ENCODE assay signal across 10 mouse cellular contexts in the genomic region with DNA sequence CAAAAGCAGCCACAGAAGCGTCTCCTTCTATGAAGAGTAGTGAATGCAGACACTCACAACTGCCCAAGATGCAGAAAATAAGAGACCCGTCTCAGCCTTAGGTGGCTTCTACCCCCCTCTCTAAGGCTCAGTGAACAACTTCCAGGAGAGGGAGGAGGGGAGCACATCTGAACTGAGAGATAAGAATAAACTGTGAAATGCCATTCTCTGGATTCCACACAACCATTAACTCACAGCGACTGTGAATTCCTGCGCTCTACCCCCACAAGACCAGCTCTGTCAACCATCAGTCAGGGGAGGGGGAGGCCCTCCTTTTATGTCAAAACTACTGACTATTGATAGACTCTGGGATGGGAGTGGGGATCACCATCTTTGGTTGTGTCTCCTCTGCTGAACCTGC. TPM values are rescaled to one million over a fixed set of nuclear protein-coding genes. Genes with fewer than 3 reads are reported as not detected.
A peak's percentile ranks its signal among the peaks of the same experiment; 100 is the strongest.
DNase-seq lines count a peak whose midpoint lies in the region; ATAC-seq and TF ChIP-seq lines count a peak whose summit lies in the region.
"Had no signal": no experiment of that assay in that cellular context is flagged by ENCODE, and none has a peak within 500 bp of the region (broad histone marks: within the 10 kb centered on the region; RNA-seq: fewer than 3 reads in every experiment).

No protein-coding gene starts in this region.

- peak; percentile 82 for ATAC-seq in heart, embryonic 11.5 days (replicated peaks; ENCODE audit: insufficient number of reproducible peaks, low FRiP score, low TSS enrichment)
- no peak for ATAC-seq in liver, embryonic 12.5 days
- ATAC-seq in liver, postnatal 0 days, result no peak
- ATAC-seq in embryonic facial prominence, embryonic 13.5 days (ENCODE audit: insufficient number of reproducible peaks, insufficient read depth, low FRiP score, low TSS enrichment, low read depth), result no peak
- no peak; the same call in 1 of the 2 replicates for ATAC-seq in midbrain, embryonic 15.5 days (replicated peaks)

- intact Hi-C loops in heart, postnatal 10 days (cut with DNase I), result loop anchor here (5.0 kb wide), 1 partner anchor 55 kb away; no protein-coding TSS in a partner anchor
- intact Hi-C loops in gastrocnemius, postnatal 14 days (cut with DNase I; ENCODE audit: low total_unique reads), result no loop called here

- no peak overlapping the region for H3K4me3 ChIP-seq in heart, embryonic 11.5 days (ENCODE audit: low read depth, low read length)
- H3K4me3 ChIP-seq in liver, embryonic 12.5 days, result no peak overlapping the region
- no peak overlapping the region for H3K4me3 ChIP-seq in liver, postnatal 0 days (ENCODE audit: low read depth, low read length)
- no peak overlapping the region for H3K4me3 ChIP-seq in embryonic facial prominence, embryonic 13.5 days
- H3K4me3 ChIP-seq in midbrain, embryonic 15.5 days, result no peak overlapping the region
- H3K4me3 ChIP-seq: left cerebral cortex, adult 2 months had no signal

- H3K9me3 ChIP-seq in heart, embryonic 11.5 days (replicated peaks; ENCODE audit: control insufficient read depth, low read length), result no peaks in the 10 kb centered on the region
- H3K9me3 ChIP-seq in liver, embryonic 12.5 days (replicated peaks), result no peaks in the 10 kb centered on the region
- H3K9me3 ChIP-seq in liver, postnatal 0 days (ENCODE audit: low read length), result no peaks in the 10 kb centered on the region
- no peaks in the 10 kb centered on the region for H3K9me3 ChIP-seq in embryonic facial prominence, embryonic 13.5 days
- H3K9me3 ChIP-seq in midbrain, embryonic 15.5 days, result no peaks in the 10 kb centered on the region

- H3K4me2 ChIP-seq in heart, embryonic 11.5 days, result peak overlapping the region; percentile 35
- H3K4me2 ChIP-seq in liver, embryonic 12.5 days, result no peak overlapping the region
- no peak overlapping the region for H3K4me2 ChIP-seq in liver, postnatal 0 days (ENCODE audit: low read depth, low read length)
- H3K4me2 ChIP-seq in embryonic facial prominence, embryonic 13.5 days, result no peak overlapping the region
- no peak overlapping the region for H3K4me2 ChIP-seq in midbrain, embryonic 15.5 days

- no peaks in the 10 kb centered on the region for H3K36me3 ChIP-seq in heart, embryonic 11.5 days (ENCODE audit: control insufficient read depth, insufficient read depth, low read length)
- no peaks in the 10 kb centered on the region for H3K36me3 ChIP-seq in liver, embryonic 12.5 days
- H3K36me3 ChIP-seq in liver, postnatal 0 days (replicated peaks; ENCODE audit: insufficient read depth, low read length), result no peaks in the 10 kb centered on the region
- H3K36me3 ChIP-seq in embryonic facial prominence, embryonic 13.5 days, result no peaks in the 10 kb centered on the region
- no peaks in the 10 kb centered on the region for H3K36me3 ChIP-seq in midbrain, embryonic 15.5 days (replicated peaks)

- peaks cover 28% of the 10 kb centered on the region for H3K4me1 ChIP-seq in heart, embryonic 11.5 days (ENCODE audit: control insufficient read depth, insufficient read depth, low read length)
- H3K4me1 ChIP-seq in liver, embryonic 12.5 days, result no peaks in the 10 kb centered on the region
- peaks cover 2% of the 10 kb centered on the region; the same call in 1 of the 2 replicates for H3K4me1 ChIP-seq in liver, postnatal 0 days (ENCODE audit: insufficient read depth)
- peaks cover 40% of the 10 kb centered on the region for H3K4me1 ChIP-seq in embryonic facial prominence, embryonic 13.5 days
- 0 out of 2 replicates have a peak, but pooled peaks cover 5% of the 10 kb centered on the region for H3K4me1 ChIP-seq in midbrain, embryonic 15.5 days

- no peak for TF ChIP-seq EP300 in liver, postnatal 0 days (IDR thresholded peaks at IDR 0.05; ENCODE audit: low read depth)

- DNase-seq in heart, postnatal 10 days, result no peak
- DNase-seq in liver, postnatal 0 days, result no peak
- no peak for DNase-seq in gastrocnemius, postnatal 14 days
- no peak for DNase-seq in right cerebral cortex, adult 2 months (ENCODE audit: low spot score in 2 of 2)

- no peak for TF ChIP-seq CTCF in liver, postnatal 0 days (IDR thresholded peaks at IDR 0.05; ENCODE audit: low read depth)

- no peaks in the 10 kb centered on the region for H3K27me3 ChIP-seq in heart, embryonic 11.5 days (ENCODE audit: control insufficient read depth, insufficient read depth, low read length)
- H3K27me3 ChIP-seq in liver, embryonic 12.5 days (replicated peaks), result no peaks in the 10 kb centered on the region
- no peaks in the 10 kb centered on the region for H3K27me3 ChIP-seq in liver, postnatal 0 days (ENCODE audit: insufficient read depth, low read length)
- H3K27me3 ChIP-seq in embryonic facial prominence, embryonic 13.5 days, result no peaks in the 10 kb centered on the region
- no peaks in the 10 kb centered on the region for H3K27me3 ChIP-seq in midbrain, embryonic 15.5 days (replicated peaks)

- 7% methylated on average over 4 of the region's 4 CpGs for WGBS in heart, embryonic 11.5 days (ENCODE audit: insufficient replicate concordance)
- WGBS in liver, embryonic 12.5 days (ENCODE audit: insufficient replicate concordance), result 20% methylated on average over 4 of the region's 4 CpGs
- 41% methylated on average over 4 of the region's 4 CpGs for WGBS in liver, postnatal 0 days (ENCODE audit: insufficient replicate concordance)
- 27% methylated on average over 4 of the region's 4 CpGs for WGBS in embryonic facial prominence, embryonic 13.5 days
- WGBS in midbrain, embryonic 15.5 days, result 48% methylated on average over 4 of the region's 4 CpGs

- H3K9ac ChIP-seq in heart, embryonic 11.5 days (ENCODE audit: low read depth, low read length), result peak overlapping the region; percentile 17; the same call in 1 of the 2 replicates
- no peak overlapping the region for H3K9ac ChIP-seq in liver, embryonic 12.5 days
- H3K9ac ChIP-seq in liver, postnatal 0 days (replicated peaks), result no peak overlapping the region
- no peak overlapping the region for H3K9ac ChIP-seq in embryonic facial prominence, embryonic 13.5 days
- H3K9ac ChIP-seq in midbrain, embryonic 15.5 days, result no peak overlapping the region

- H3K27ac ChIP-seq in heart, embryonic 11.5 days (ENCODE audit: low read depth, low read length), result peak overlapping the region; percentile 83
- peak overlapping the region; percentile 31; the same call in 1 of the 2 replicates for H3K27ac ChIP-seq in liver, embryonic 12.5 days
- no peak overlapping the region for H3K27ac ChIP-seq in liver, postnatal 0 days (ENCODE audit: low read depth)
- peak overlapping the region; percentile 69 for H3K27ac ChIP-seq in embryonic facial prominence, embryonic 13.5 days
- peak overlapping the region; percentile 48; the same call in 1 of the 2 replicates for H3K27ac ChIP-seq in midbrain, embryonic 15.5 days
- H3K27ac ChIP-seq: left cerebral cortex, adult 2 months had no signal

RNA-seq across cellular contexts. Expression of gene Usp29, which starts 47.3 kb away (rescaled TPM):
- polyA plus RNA-seq in heart, embryonic 11.5 days (2014; fragmentation: Nextera tagmentation; extraction: Ambion mirVana), result 14.5 and 15.5 TPM in 2 replicates
- total RNA-seq in heart, postnatal 10 days (2021), result 1 to 10 TPM in 1 of 2 experiments, under 1 TPM in 1; 0.87 to 1.2 TPM
- 2.7 and 3.7 TPM in 2 replicates for polyA plus RNA-seq in liver, embryonic 12.5 days (2016; fragmentation: Nextera tagmentation; extraction: Ambion mirVana)
- polyA plus RNA-seq in liver, postnatal 0 days (2015; fragmentation: Nextera tagmentation; extraction: Ambion mirVana), result 1.1 and 1.5 TPM in 2 replicates
- 9.6 and 11.3 TPM in 2 replicates for polyA plus RNA-seq in embryonic facial prominence, embryonic 13.5 days (2015; fragmentation: Nextera tagmentation; extraction: Ambion mirVana)
- 36.2 and 42.4 TPM in 2 replicates for polyA plus RNA-seq in midbrain, embryonic 15.5 days (2015; fragmentation: Nextera tagmentation; extraction: Ambion mirVana)
- total RNA-seq in gastrocnemius, postnatal 14 days (2021), result 1 to 10 TPM; 1.8 to 2.0 TPM
- total RNA-seq: megakaryocyte-erythroid progenitor cell, adult 5-6 weeks had no signal

RNA-seq across cellular contexts. Expression of gene Peg3, which starts 47.5 kb away (rescaled TPM):
- 214 TPM in 2 replicates for polyA plus RNA-seq in heart, embryonic 11.5 days (2014; fragmentation: Nextera tagmentation; extraction: Ambion mirVana)
- total RNA-seq in heart, postnatal 10 days (2021), result 10 to 100 TPM; 41.1 to 46.9 TPM
- 75.1 and 81.6 TPM in 2 replicates for polyA plus RNA-seq in liver, embryonic 12.5 days (2016; fragmentation: Nextera tagmentation; extraction: Ambion mirVana)
- 29.6 and 36.4 TPM in 2 replicates for polyA plus RNA-seq in liver, postnatal 0 days (2015; fragmentation: Nextera tagmentation; extraction: Ambion mirVana)
- 159 and 180 TPM in 2 replicates for polyA plus RNA-seq in embryonic facial prominence, embryonic 13.5 days (2015; fragmentation: Nextera tagmentation; extraction: Ambion mirVana)
- 95.1 and 98.5 TPM in 2 replicates for polyA plus RNA-seq in midbrain, embryonic 15.5 days (2015; fragmentation: Nextera tagmentation; extraction: Ambion mirVana)
- 10 to 100 TPM; 75.6 to 83.0 TPM for total RNA-seq in gastrocnemius, postnatal 14 days (2021)
- total RNA-seq: megakaryocyte-erythroid progenitor cell, adult 5-6 weeks had no signal
